Mouse (Mus musculus) liver, adult 2 months (tissue): ENCODE measurements around the gene Rbbp4.

Source experiments
- CTCF ChIP-seq: fragments of 200-500 bp; IDR thresholded peaks from 2 replicates; pipeline ENCODE4 v1.5.1; 2011; ENCODE audit warnings: low read depth, low read length, control low read depth
- POLR2A ChIP-seq: fragments of 200-500 bp; IDR thresholded peaks from 2 replicates; pipeline ENCODE4 v1.6.1; 2011; ENCODE audit warnings: low read length, control low read depth; ENCODE audit not compliant: insufficient read depth; ENCODE audit errors: extremely low read depth

- no peak for TF ChIP-seq CTCF
- no peak for TF ChIP-seq POLR2A
These were observed 10.4 kb downstream of the Rbbp4 start for GRCm38 (mm10) chr4:129324756-129325155.
